Mouse (Mus musculus) lung, embryonic 14.5 days (tissue): ENCODE results near the gene H2-T22. TPM values are rescaled to one million over a fixed set of nuclear protein-coding genes. Genes with fewer than 3 reads are reported as not detected.
"Not testable (repeated sequence)": the region's sequence is repeated elsewhere in the genome, so short reads cannot be mapped to it uniquely, and the experiment has no call there.

Source experiments
- ATAC-seq: fragments of 200-750 bp; cut with Nextera tagmentation; 2 replicates; pipeline ENCODE4 v1.8.0; 2017; ENCODE audit warnings: mild to moderate bottlenecking, moderate TSS enrichment, moderate library complexity; ENCODE audit not compliant: insufficient read depth
- DNase-seq: peaks from one replicate; pipeline ENCODE4 v3.0.0-alpha.2; 2015
- H3K27ac ChIP-seq: fragments of 300-500 bp; sonication (generic); 2 replicates; pipeline ENCODE4 v1.5.1; 2014; ENCODE audit warnings: low read depth, mild to moderate bottlenecking, moderate library complexity
- H3K27me3 ChIP-seq: fragments of 300-500 bp; sonication (generic); 2 replicates; pipeline ENCODE4 v1.6.1; 2014; ENCODE audit warnings: low read length, control low read depth; ENCODE audit not compliant: insufficient read depth
- H3K36me3 ChIP-seq: fragments of 300-500 bp; sonication (generic); 2 replicates; pipeline ENCODE4 v1.6.1; 2014; ENCODE audit warnings: control low read depth; ENCODE audit not compliant: insufficient read depth
- H3K4me1 ChIP-seq: fragments of 300-500 bp; sonication (generic); 2 replicates; pipeline ENCODE4 v1.6.1; 2014; ENCODE audit warnings: antibody characterized with exemption, control low read depth; ENCODE audit not compliant: insufficient read depth
- H3K4me2 ChIP-seq: fragments of 300-500 bp; sonication (generic); 2 replicates; pipeline ENCODE4 v1.6.1; 2014; ENCODE audit warnings: mild to moderate bottlenecking
- H3K4me3 ChIP-seq: fragments of 300-500 bp; sonication (generic); 2 replicates; pipeline ENCODE4 v1.5.1; 2014; ENCODE audit warnings: low read depth, low read length
- H3K9ac ChIP-seq: fragments of 300-500 bp; sonication (generic); 2 replicates; pipeline ENCODE4 v1.6.1; 2014
- H3K9me3 ChIP-seq: fragments of 300-500 bp; sonication (generic); 2 replicates; pipeline ENCODE4 v1.6.1; 2016; ENCODE audit warnings: low read depth, low read length, control low read depth
- CTCF ChIP-seq: IDR thresholded peaks from 2 replicates; pipeline ENCODE4 v1.5.1; 2016; ENCODE audit warnings: antibody characterized with exemption, low read depth
- WGBS: fragments of 180-500 bp; shearing (Covaris S2); extraction: QIAGEN DNeasy Blood & Tissue Kit; methylation state at CpG from one replicate; pipeline ENCODE4 v1.1.7; 2014; 5-methylcytosine and 5-hydroxymethylcytosine counted together
- polyA plus RNA-seq: library from polyadenylated mRNA; unstranded; fragments of >200 nt; fragmentation: Nextera tagmentation; extraction: Ambion mirVana; gene quantifications from 2 replicates; pipeline ENCODE4 v1.2.1, GENCODE M21; 2014

The H2-T22 gene
- polyA plus RNA-seq, 1 experiment from 2014 or later, result 16.0 TPM

- DNase-seq (peak; percentile 92), ATAC-seq (no peak)
- peak; percentile 78 for TF ChIP-seq CTCF
- Histone ChIP-seq H3K9ac (no peak overlapping the region), H3K27me3 (no peaks in the 10 kb centered on the region), H3K36me3 (no peaks in the 10 kb centered on the region), H3K4me1 (no peaks in the 10 kb centered on the region), H3K4me3 (no peak overlapping the region), H3K9me3 (no peaks in the 10 kb centered on the region), H3K27ac (no peak overlapping the region), H3K4me2 (no peak overlapping the region)
- 27% methylated on average over 2 of the region's 2 CpGs for WGBS
Observed at GRCm38 (mm10) chr17:36060829-36061228, 18.3 kb upstream of the H2-T22 start.

DNA sequence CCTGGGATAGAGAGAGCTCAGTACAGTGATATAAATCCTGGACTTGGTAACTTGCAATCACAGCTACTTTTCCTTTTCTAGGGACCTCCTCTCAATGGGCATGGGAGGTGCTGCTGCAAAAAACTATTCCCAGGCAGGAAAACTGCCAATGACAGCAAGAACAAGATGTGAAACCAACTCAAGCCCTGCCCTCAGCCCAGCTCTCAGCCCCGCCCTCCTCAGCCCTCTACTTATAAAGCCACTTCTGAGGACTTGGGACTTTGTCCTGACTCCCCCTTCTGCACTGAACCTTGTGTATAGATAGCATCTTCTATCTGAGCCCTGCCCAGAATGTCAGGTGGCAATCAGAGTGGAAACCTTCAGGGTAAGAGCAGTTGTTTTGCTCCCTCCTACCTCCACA, 15.8 kb upstream of the H2-T22 start, which contains the start of gene Gm11127:
TSS of gene Gm11127 (minus strand) at position 10 of the 400 bp plus-strand sequence.
- H3K36me3 ChIP-seq, ATAC-seq, H3K9me3 ChIP-seq, H3K9ac ChIP-seq, H3K4me1 ChIP-seq, H3K27me3 ChIP-seq, H3K27ac ChIP-seq, H3K4me2 ChIP-seq, H3K4me3 ChIP-seq, DNase-seq: not testable (repeated sequence)
- WGBS, result 33% methylated on average over 1 of the region's 1 CpGs

- not testable (repeated sequence) for H3K9ac ChIP-seq, H3K27me3 ChIP-seq, H3K4me3 ChIP-seq, ATAC-seq, H3K36me3 ChIP-seq, H3K4me2 ChIP-seq, H3K4me1 ChIP-seq, DNase-seq, H3K27ac ChIP-seq, H3K9me3 ChIP-seq
- 86% methylated on average over 22 of the region's 25 CpGs for WGBS
Observed at GRCm38 (mm10) chr17:36057927-36058326, 15.4 kb upstream of the H2-T22 start.

DNA sequence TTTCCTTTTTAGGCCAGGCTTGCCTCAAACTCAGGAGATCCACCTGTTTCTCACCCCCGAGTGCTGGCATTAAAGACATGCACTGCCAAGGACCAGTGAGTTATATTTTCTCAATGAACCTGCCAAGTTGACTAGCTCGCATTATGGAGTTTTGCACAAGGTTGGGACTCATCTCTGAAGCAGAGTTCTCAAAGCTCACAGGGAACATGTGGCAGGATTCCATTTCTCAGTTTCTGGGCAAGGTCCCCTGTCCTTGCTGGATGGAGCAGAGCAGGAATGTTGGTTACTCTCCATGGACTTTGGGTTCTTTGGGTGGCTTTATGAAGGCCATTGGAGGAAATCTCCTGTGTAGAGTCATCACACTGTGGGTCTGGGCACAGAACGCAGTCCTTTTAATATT, 739 bp upstream of the H2-T22 start:
- TF ChIP-seq CTCF, result no peak
- Histone ChIP-seq H3K4me1 (no peaks in the 10 kb centered on the region), H3K9me3 (no peaks in the 10 kb centered on the region), H3K4me2 (peak overlapping the region; percentile 67), H3K27me3 (no peaks in the 10 kb centered on the region), H3K27ac (no peak overlapping the region), H3K9ac (peak overlapping the region; percentile 26; the same call in 1 of the 2 replicates), H3K36me3 (no peaks in the 10 kb centered on the region), H3K4me3 (peak overlapping the region; percentile 37)
- WGBS, result 80% methylated on average over 3 of the region's 3 CpGs
- DNase-seq, result no peak
- no peak for ATAC-seq

DNA sequence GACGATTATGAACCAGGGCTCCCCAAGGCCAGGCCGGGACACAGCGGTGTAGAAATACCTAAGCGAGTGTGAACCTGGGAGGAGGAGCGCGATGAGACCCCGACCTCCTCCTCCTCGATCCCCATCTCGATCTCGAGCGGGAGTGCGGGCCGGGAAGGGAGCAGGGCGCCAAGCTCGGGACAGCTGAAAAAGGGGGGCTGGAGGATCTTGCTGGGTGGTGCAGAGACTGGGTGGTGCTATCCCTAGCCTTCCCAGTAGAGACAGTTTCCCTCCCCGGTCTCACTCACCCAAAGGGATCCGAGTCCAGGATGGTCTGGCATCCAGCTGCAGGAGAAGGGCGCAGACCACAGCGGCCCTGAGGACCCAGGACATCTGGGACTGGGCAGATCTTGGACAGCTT, 492 bp downstream of the H2-T22 start:
- DNase-seq, H3K4me1 ChIP-seq, H3K9me3 ChIP-seq, H3K27me3 ChIP-seq, H3K27ac ChIP-seq, H3K36me3 ChIP-seq: not testable (repeated sequence)
- H3K4me2 ChIP-seq, result peak overlapping the region; percentile 67
- peak overlapping the region; percentile 48 for H3K9ac ChIP-seq
- peak; percentile 85 for ATAC-seq
- 1% methylated on average over 19 of the region's 19 CpGs for WGBS
- peak overlapping the region; percentile 37 for H3K4me3 ChIP-seq

- H3K9ac ChIP-seq, ATAC-seq, DNase-seq, H3K9me3 ChIP-seq, H3K27me3 ChIP-seq, H3K27ac ChIP-seq, H3K4me1 ChIP-seq, H3K4me2 ChIP-seq, H3K4me3 ChIP-seq, H3K36me3 ChIP-seq: not testable (repeated sequence)
- 72% methylated on average over 2 of the region's 2 CpGs for WGBS
Observed at GRCm38 (mm10) chr17:36040604-36041003, 1.9 kb downstream of the H2-T22 start.

GRCm38 (mm10) chr17:36036126-36036525, 6.4 kb downstream of the H2-T22 start:
- not testable (repeated sequence) for ATAC-seq, H3K4me1 ChIP-seq, H3K9ac ChIP-seq

GRCm38 (mm10) chr17:36035010-36035638, 7.4 kb downstream of the H2-T22 start:
- 25% methylated on average over 3 of the region's 3 CpGs for WGBS
- not testable (repeated sequence) for H3K4me3 ChIP-seq, H3K4me1 ChIP-seq, H3K4me2 ChIP-seq, H3K9ac ChIP-seq, H3K27me3 ChIP-seq, H3K27ac ChIP-seq, H3K9me3 ChIP-seq, H3K36me3 ChIP-seq
- DNase-seq (peak; percentile 61), ATAC-seq (peak; percentile 39; the same call in 1 of the 2 replicates)
- TF ChIP-seq CTCF, result peak; percentile 57

More at GRCm38 (mm10) chr17:36036126-36036525, 6.4 kb downstream of the H2-T22 start:
- H3K9me3 ChIP-seq, H3K4me2 ChIP-seq, H3K27ac ChIP-seq, H3K36me3 ChIP-seq, DNase-seq, H3K27me3 ChIP-seq, H3K4me3 ChIP-seq: not testable (repeated sequence)
- WGBS, result 79% methylated on average over 13 of the region's 13 CpGs

DNA sequence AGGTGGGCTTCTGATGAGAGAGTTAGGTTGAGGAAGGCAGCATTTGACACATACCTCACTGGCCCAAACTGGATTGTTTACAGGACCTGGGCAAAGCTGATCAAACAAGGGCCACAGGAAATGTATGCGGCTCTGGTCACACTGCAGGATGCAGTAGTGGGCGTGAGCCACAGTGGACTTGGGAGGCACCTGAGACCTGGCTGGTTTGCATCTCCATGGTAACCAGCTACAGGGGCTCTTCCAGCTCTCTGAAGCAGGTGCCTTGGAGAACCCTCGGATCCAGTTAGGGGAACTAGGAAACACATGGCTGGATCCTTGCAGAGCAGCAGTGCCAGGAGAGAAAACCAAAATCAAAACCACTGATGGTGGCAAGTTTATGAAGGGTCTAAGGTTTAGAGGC, 8.0 kb downstream of the H2-T22 start:
- not testable (repeated sequence) for H3K27ac ChIP-seq, H3K4me3 ChIP-seq, DNase-seq, ATAC-seq, H3K4me1 ChIP-seq, H3K27me3 ChIP-seq, H3K9me3 ChIP-seq, H3K9ac ChIP-seq, H3K36me3 ChIP-seq, H3K4me2 ChIP-seq
- WGBS, result 49% methylated on average over 3 of the region's 3 CpGs

- peak; percentile 56; the same call in 1 of the 2 replicates for ATAC-seq
- DNase-seq, result peak; percentile 73
- peak within 1 kb of the TSS; percentile 44; the same call in 1 of the 2 replicates for H3K9ac ChIP-seq
- under 1% methylated on average over 25 of the region's 25 CpGs for WGBS
- H3K4me2 ChIP-seq, result peak within 1 kb of the TSS; percentile 80
- H3K4me3 ChIP-seq, result peak within 1 kb of the TSS; percentile 41
- H3K9me3 ChIP-seq, H3K4me1 ChIP-seq, H3K27me3 ChIP-seq, H3K36me3 ChIP-seq, H3K27ac ChIP-seq: not testable (repeated sequence)
Observed at GRCm38 (mm10) chr17:36032351-36032875, 10.1 kb downstream of the H2-T22 start, which contains the start of gene H2-T23. TSS of gene H2-T23 (minus strand) at chr17:36032855.
